Mouse (Mus musculus): ENCODE data around the gene Adm2. TPM values are rescaled to one million over a fixed set of nuclear protein-coding genes. Genes with fewer than 3 reads are reported as not detected.

Adm2 gene
- total RNA-seq, 2 experiments from 2014 or later = not detected

DNA sequence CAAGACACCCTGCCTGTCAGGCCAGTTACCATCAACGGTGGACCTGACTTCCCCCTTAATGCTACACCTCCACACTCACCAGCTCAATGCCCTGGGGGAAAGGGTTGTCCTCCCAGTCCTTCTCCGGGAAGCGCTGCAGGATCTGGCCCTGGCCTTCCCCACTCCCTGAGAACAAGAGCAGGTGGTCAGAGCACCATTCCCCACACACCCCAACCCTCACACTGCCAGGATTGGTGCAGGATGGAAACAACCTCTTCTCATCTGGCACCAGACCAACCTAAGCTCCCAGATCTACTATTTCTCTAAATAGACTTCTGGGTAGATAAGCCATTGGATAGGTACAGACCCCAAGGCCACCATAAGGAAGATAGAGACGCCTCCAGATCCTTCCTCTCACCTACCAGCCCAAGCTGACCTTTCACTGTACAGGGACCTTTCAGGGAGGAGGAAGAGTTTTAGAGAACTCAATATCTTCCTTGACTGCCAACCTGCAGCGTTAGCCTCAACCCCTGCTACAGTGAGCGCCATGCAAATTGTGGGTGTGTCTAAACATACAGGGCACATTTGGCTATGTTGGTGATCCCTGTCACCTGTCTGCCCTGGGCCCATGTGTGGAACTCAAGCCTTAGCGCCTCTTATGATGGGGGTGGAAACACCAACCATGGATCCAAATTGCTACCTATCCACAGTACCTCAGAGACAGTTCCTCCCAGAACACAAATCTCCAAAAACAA lies 13.9 kb upstream of the Adm2 start:
- ATAC-seq (replicated peaks; ENCODE audit: low FRiP score, poor library complexity, severe bottlenecking) = no peak

DNA sequence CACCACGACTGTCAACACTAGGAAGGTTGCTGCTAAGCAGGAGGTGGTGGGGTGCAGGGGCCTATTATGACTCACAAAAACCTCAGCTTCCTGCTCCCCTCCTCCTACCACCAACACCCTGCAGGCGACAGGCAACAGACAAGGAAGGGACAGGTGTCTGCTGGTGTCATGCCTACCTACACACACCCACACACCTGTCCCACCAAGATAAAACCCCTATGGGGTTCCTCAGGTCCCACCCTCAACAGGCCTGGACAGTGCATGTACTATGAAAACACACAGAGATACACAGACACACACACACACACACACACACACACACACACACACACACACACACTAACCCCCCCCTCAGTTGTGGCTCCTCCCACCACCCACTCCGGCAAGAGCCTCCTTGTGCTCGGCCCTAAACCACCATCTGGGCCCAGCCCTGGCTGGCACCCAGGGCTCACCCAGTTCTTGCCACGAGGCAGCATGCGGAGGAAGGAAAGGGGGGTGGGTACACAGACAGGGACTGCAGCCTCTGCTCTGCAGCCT lies 12.5 kb upstream of the Adm2 start:
- ATAC-seq (replicated peaks; ENCODE audit: low FRiP score, poor library complexity, severe bottlenecking) = no peak

DNA sequence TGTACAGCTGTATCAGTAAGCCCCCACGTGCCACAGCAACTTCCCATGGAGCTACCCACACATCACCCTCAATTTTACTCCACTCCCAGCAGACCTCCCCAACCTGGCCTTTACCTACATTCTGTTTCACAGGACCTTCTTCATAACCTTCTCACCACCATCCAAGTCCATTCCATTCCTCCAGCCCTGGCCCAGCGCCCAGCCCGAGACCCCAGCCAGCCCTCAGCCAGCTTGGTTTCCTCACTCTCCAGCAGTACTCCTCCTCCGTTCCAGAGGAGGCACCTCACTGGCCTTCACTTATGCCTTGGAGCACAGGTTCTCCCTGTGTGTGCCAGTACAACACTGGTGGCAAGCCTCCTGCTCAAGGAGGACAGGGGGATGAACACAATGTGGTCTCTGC lies 9.2 kb upstream of the Adm2 start:
- no peak for ATAC-seq (replicated peaks; ENCODE audit: low FRiP score, poor library complexity, severe bottlenecking)

DNA sequence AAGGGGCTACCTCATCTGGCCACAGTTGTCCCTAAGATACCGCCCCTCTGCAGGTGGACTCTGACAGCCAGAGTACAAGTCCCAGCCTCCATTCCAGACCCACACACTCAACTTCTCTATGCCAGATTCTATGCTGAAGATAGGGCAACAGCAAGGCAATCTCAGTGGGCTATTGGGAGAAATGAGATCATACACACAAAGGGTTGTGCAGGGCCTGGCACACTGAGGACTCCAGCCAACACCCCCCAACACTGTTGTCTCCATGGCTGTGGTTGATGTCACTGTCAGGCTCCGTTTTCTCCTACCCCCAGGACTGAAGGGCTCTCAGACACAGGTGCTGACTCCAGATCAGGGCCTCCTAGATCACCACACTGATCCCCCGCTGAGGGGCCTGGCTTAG lies 8.4 kb upstream of the Adm2 start:
- ATAC-seq (replicated peaks; ENCODE audit: low FRiP score, poor library complexity, severe bottlenecking) = 0 out of 2 replicates have a peak, but pooled peaks have one; percentile 7

DNA sequence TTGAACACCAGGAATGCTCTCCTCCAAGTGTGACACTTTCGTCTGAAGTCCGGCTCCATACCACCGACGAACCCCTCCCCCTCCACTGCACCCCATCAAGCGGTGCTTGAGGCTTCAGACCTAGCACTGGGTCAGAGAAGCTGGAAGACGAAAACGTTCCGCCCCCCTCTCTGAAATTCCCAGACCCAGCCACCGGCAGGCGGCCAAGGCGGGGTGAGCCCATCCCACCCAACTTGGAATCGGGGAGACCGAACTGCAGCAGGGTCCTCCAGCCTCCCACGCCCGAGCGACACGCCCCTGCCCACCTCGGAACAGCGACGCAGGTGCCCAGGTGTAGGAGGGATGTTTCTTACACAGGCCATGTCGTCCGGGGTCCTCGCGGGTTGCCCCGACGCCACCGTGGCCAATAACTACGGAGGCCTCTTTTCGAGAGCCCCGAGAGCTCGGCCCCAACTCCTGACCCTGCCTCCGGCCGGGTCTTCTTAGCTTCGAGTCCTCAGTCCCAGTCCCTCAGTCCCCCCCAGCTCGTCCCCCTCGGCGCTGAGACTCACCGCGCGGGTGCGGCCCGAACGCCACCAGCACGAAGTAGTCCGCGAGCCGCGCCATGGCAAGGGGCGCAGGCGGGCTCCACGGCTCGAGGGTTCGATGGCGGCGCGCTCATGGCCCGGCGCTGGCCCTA lies 7.9 kb upstream of the Adm2 start:
- peak; percentile 17; the same call in 1 of the 2 replicates for ATAC-seq (replicated peaks; ENCODE audit: low FRiP score, poor library complexity, severe bottlenecking)

DNA sequence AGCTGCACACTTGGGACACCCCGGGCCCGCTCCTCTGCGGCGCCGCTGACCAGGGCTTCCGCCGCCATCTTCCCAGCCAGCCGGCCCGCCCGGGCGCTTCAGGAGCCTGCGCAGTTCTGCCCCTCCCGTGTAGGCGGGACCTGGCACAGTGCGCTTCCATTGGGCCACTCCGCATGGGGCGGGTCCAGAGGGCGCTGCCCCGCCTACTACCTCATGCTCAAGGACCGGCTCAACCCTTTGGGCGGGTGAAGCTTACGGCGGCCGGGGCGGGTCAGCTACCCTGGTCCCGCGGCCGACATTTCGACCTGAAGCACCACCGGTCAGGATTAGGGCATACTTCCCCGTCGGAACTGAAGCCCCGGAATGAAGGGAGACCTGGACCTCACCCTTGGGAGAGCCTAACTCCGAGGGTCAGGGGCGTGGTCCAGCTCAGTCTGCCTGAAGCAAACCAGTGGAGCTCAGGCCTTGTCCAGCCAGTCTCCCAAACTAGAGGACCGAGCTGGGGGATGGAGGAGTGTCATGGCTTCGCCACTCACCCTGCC lies 7.3 kb upstream of the Adm2 start, which contains the start of gene Sbf1:
Gene Sbf1 (minus strand): TSS at position 122 of the 542 bp plus-strand sequence.
- ATAC-seq (replicated peaks; ENCODE audit: low FRiP score, poor library complexity, severe bottlenecking) = peak; percentile 96

DNA sequence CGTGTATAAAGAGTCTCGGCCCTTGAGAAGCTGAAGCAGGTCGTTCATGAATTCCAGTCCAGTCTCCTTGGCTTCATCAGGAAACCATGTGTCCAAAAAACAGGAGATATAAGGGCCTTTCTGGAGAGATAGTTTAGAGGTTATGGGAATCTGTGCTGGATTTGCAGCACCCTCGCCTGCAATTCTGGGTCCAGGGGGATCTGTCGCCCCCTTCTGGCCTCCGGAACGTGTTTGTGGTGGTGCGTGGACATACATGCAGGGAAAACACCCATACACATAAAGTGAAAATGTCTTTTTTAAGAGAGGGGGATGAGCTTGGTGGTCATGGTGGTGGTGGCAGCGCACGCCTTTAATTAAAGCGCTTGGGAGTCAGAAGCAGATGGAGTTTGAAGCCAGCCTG lies 6.4 kb upstream of the Adm2 start:
- no peak for ATAC-seq (replicated peaks; ENCODE audit: low FRiP score, poor library complexity, severe bottlenecking)

DNA sequence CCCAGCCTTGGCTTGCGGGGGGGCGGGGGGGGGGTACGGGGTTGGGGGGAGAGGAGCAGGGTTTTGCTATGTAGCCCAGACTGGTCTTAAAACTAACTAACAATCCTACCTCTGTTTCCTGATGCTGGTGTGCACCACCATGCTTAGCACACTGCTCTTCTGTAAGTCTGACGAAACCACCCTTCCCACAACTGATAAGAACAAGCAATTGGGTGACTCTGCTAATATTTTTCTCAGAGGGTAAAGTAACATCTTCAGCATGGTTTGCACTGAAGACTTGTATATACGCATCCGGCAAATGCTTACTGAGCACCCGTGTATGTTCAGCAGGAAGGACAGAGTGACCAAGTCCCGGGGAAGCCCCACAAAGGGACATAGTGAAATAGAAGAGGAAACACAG lies 1.3 kb upstream of the Adm2 start:
- no peak for ATAC-seq (replicated peaks; ENCODE audit: low FRiP score, poor library complexity, severe bottlenecking)

DNA sequence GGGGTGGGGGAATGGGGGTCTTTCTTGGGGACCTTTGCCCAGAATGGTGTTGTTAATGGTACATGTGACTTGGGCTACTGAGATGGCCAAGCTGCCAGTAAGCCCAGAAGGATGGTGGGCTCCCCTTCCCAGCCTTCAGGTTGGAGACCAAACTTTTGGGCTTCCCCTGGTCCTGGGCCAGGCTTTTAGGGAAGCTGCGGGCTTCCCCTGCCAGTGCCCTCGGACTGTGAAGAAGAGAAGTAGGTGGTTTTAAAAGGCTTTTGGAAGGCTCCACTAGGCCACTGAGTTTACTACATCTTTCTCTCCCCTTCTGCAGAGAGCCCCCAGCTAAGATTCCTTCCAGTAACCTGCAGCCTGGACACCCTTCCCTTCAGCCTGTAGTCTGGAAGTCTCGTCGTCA lies 1.1 kb downstream of the Adm2 start:
- no peak for ATAC-seq (replicated peaks; ENCODE audit: low FRiP score, poor library complexity, severe bottlenecking)

DNA sequence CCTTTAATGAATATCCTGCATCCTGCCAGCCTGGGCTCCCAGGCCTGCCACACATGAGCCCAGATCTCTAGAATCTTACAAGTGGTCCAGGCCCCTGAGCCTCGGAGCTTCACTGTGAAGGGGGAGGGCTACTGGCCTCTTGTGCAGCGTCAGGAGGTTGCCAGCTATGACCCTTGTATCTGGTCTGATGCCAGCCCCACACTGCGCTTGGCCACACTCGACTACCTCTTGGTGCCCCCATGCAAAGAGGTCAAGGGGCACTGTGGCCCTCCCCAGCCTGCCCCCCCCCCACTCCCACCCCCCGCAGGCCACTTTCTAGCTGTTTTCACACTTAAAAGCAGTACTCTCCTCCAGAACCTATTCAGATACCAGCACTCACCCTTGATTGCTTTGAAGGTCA lies 3.9 kb downstream of the Adm2 start:
- no peak for ATAC-seq (replicated peaks; ENCODE audit: low FRiP score, poor library complexity, severe bottlenecking)

DNA sequence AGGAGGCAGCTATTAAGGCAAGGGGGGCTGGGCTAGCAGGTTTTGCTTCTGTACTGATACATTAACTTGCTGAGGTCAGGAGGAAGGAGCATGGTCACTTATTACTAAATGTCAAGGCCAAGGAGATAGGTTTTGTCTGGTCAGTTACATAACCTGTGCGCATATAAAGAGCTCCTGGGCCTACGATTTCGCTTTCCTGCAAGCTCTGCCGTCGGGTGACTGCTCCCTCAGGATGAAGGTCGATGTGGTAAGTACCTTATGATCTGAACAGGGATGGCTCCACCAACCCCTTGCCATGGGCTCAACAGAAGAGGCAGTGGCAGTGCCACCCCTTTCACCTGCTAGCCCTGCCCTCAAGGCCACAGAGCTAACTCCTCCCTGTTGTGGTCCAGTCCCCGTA lies 11.8 kb downstream of the Adm2 start, which contains the start of gene Miox:
Gene Miox (plus strand): TSS at position 128 of the 400 bp plus-strand sequence.
- no peak for ATAC-seq (replicated peaks; ENCODE audit: low FRiP score, poor library complexity, severe bottlenecking)

DNA sequence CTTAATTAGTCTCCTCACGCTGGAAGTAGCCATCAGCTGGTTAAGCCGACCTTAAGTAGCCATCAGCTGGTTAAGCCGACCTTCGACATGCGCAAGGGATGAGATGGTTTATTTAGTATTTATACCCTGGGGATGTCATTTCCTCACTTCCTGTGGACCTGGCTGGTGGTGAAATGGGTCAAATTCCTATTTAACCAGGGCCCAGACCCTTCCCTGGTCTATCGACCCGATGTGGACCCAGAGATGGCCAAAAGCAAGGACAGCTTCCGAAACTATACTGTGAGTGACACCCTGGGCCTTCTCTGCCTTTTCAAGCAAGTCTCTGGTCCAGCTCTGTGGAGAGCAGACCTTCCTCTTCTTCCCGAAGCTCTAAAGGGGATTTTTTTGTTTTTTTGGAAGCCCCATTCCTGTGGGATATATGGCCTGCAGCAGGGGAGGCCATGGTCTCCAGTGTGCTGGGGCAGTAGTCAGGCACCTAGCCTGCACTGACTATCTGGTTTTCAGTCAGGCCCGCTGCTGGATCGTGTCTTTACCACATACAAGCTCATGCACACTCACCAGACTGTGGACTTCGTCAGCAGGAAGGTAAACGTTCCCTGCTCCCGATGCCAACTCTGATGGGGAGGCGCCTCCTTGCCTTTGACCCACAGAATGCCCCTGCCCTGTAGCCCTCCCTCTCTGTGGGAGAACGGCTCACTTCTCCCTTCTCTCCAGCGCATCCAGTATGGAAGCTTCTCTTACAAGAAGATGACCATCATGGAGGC lies 12.4 kb downstream of the Adm2 start:
- ATAC-seq (replicated peaks; ENCODE audit: low FRiP score, poor library complexity, severe bottlenecking) = no peak

DNA sequence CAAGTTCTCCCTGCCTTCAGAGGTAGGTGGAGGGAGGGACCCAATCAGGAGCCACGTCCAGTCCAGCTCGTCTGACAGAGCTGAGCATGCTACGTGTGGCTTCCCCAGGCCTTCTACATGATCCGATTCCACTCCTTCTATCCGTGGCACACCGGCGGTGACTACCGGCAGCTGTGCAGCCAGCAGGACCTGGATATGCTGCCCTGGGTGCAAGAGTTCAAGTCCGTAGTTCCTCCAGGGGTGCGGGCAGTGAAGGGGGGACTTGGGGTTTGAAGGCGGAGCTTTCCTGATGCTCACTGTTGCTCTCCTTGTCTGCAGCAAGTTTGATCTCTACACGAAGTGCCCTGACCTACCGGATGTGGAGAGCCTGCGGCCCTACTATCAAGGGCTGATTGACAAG lies 13.9 kb downstream of the Adm2 start:
- ATAC-seq (replicated peaks; ENCODE audit: low FRiP score, poor library complexity, severe bottlenecking) = no peak

DNA sequence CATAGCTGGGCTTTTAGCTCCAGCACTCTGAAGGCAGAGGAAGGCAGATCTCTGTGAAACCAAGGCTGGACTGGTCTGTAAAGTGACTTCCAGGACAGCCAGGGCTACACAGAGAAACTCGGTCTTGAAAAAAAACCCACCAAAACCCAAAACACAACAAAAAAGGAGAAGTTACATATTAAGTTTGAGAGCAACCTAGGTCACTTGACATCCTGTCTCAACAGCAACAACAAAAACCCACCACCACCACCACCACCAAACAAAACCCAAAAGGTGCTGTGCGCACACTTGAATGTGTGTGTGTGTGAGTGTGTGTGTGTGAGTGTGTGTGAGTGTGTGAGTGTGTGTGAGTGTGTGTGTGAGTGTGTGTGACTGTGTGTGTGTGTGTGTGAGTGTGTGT lies 17.2 kb downstream of the Adm2 start:
- no peak for ATAC-seq (replicated peaks; ENCODE audit: low FRiP score, poor library complexity, severe bottlenecking)

DNA sequence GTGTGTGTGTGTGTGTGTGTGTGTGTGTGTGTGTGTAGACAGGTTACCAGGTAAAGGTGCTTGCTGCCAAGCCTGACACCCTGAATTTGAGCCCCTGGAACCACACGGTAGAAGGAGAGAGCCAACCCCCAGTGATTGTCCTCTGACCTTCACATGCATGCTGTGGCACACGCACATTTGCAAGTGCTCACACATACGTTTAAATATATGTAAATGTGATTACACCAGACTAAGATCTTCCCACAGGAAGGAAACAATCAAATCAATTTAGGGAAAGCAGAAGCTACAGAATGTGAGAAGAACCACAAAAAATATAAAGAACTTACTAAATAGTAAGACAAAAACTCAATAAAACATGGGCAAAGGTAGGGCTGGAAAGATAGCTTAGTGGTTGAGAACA lies 17.6 kb downstream of the Adm2 start:
- no peak for ATAC-seq (replicated peaks; ENCODE audit: low FRiP score, poor library complexity, severe bottlenecking)

DNA sequence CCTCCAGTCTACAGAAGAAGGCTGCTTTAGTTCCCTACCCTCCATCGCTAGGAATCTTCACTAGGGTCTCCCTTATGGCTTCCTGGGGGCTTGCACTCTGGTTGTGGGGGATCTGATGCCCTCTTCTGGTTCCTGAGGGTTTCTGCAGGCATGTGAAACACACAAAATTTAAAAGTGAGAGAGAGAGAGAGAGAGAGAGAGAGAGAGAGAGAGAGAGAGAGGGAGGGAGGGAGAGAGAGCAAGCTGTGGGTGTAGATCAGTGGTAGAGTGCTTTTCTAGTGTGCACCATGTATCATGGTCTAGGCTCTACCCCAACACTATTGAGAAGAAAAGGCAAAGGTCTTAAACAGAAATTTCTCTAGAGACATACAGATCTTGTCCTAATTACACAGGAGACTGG lies 19.2 kb downstream of the Adm2 start:
- ATAC-seq (replicated peaks; ENCODE audit: low FRiP score, poor library complexity, severe bottlenecking) = no peak

DNA sequence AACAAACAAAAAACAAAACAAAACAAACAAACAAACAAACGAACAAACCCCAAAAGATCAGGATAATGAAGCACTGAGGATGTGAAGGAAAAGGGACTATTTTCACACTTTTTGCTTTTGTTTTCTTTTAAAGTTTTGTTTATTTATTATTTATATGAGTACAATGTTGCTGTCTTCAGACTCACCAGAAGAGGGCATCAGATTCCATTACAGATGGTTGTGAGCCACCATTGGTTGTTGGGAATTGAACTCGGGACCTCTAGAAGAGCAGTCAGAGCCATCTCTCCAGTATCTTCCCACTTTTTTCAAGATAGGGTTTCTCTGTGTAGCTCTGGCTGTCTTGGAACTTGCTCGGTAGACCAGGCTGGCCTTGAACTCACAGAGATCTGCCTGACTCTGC lies 20.8 kb downstream of the Adm2 start:
- ATAC-seq (replicated peaks; ENCODE audit: low FRiP score, poor library complexity, severe bottlenecking) = no peak

DNA sequence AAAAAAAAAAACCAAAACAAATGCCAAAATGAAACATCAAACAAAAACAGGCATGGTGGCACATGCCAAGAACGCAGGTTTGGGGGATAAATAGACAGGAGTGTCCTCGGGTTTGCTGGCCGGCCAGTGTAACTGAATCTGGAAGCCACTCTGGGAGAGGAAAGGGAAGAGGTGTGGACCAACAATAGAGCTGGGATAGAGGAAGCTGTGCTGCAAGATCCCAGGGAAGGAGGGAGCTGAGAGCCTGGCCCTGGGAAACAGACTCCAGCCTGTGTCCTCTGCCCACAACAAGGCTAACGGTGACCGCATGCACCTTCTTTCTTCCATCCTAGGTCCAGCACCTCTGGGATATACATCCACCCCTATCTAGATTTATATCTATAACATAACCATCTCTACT lies 27.9 kb downstream of the Adm2 start:
- no peak for ATAC-seq (replicated peaks; ENCODE audit: low FRiP score, poor library complexity, severe bottlenecking)

DNA sequence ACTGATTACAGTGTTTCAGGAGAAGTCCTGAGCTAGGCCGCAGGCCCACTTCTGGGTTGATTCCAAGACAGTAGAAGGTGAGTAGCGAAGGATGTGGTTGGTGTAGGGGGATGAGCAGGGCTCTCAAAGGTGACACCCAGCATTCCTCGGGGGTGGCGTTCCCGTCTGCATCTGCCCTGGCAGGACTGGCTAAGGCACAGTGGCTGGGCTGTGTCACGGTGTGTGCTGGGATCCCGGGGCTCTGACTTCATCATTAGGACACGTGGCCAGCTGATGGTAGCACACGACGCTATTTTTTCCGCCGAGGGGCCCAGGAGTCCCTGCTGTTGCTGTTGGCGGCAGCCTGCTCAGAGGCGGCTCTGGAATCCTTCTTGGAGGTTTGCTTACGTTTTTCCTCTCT lies 28.8 kb downstream of the Adm2 start:
- no peak for ATAC-seq (replicated peaks; ENCODE audit: low FRiP score, poor library complexity, severe bottlenecking)

DNA sequence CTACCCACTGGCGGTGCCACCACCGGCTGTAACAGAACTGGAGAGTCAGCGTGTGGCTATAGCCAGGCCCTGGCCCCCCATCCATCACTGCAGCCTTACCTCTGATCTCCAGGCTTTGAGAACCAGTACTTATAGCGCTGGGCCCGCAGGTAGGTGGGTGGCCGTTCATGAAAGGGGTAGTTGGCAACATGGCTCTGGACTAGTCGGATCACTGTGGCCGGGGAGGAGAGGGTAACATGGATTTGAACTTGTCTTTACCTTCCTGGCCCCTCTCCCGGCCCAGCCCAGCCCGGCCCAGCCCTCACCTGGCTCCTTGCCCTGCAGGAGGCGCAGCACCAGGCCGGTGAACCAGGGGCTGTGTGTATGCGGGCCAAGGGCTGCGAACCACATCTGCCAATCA lies 29.5 kb downstream of the Adm2 start:
- ATAC-seq (replicated peaks; ENCODE audit: low FRiP score, poor library complexity, severe bottlenecking) = no peak

All from erythroblast, adult 5-6 weeks (primary cell).